Mouse (Mus musculus) heart, postnatal 0 days (tissue): ENCODE data around the gene Armc12. TPM values are rescaled to one million over a fixed set of nuclear protein-coding genes. Genes with fewer than 3 reads are reported as not detected.

Source experiments
- ATAC-seq: fragments of 200-750 bp; cut with Nextera tagmentation; 2 replicates; pipeline ENCODE4 v1.8.0; 2017; ENCODE audit warnings: low read depth, moderate number of reproducible peaks, moderate library complexity; ENCODE audit not compliant: insufficient read depth
- DNase-seq: peaks from one replicate; pipeline ENCODE4 v3.0.0-alpha.2; 2016; ENCODE audit warnings: low spot score
- H3K27ac ChIP-seq: fragments of 300-500 bp; sonication (generic); 2 replicates; pipeline ENCODE4 v1.5.1; 2014; ENCODE audit warnings: low read depth, mild to moderate bottlenecking
- H3K27me3 ChIP-seq: fragments of 300-500 bp; sonication (generic); 2 replicates; pipeline ENCODE4 v1.6.1; 2014; ENCODE audit warnings: low read length, mixed read lengths; ENCODE audit not compliant: control insufficient read depth, insufficient read depth
- H3K36me3 ChIP-seq: fragments of 300-500 bp; sonication (generic); replicated peaks from 2 replicates; pipeline ENCODE4 v1.6.1; 2014; ENCODE audit warnings: low read length, mixed read lengths; ENCODE audit not compliant: control insufficient read depth, insufficient read depth
- H3K4me1 ChIP-seq: fragments of 300-500 bp; sonication (generic); 2 replicates; pipeline ENCODE4 v1.6.1; 2014; ENCODE audit warnings: antibody characterized with exemption; ENCODE audit not compliant: control insufficient read depth, insufficient read depth
- H3K4me2 ChIP-seq: fragments of 300-500 bp; sonication (generic); 2 replicates; pipeline ENCODE4 v1.6.1; 2014; ENCODE audit warnings: low read depth, mild to moderate bottlenecking, low read length, moderate library complexity
- H3K4me3 ChIP-seq: fragments of 300-500 bp; sonication (generic); 2 replicates; pipeline ENCODE4 v1.5.1; 2014; ENCODE audit warnings: low read depth, low read length
- H3K9ac ChIP-seq: fragments of 300-500 bp; sonication (generic); replicated peaks from 2 replicates; pipeline ENCODE4 v1.6.1; 2014; ENCODE audit warnings: low read depth, low read length, mixed read lengths
- H3K9me3 ChIP-seq: fragments of 300-500 bp; sonication (generic); replicated peaks from 2 replicates; pipeline ENCODE4 v1.6.1; 2016; ENCODE audit warnings: low read length; ENCODE audit not compliant: control insufficient read depth
- CTCF ChIP-seq: IDR thresholded peaks from 2 replicates; pipeline ENCODE4 v1.5.1; 2016; ENCODE audit warnings: antibody characterized with exemption, control low read depth, low read depth
- EP300 ChIP-seq: IDR thresholded peaks from 2 replicates; pipeline ENCODE4 v1.6.1; 2016; ENCODE audit warnings: antibody characterized with exemption, low read depth
- WGBS: fragments of 180-500 bp; shearing (Covaris S2); extraction: QIAGEN DNeasy Blood & Tissue Kit; methylation state at CpG from one replicate; pipeline ENCODE4 v1.1.7; 2014; 5-methylcytosine and 5-hydroxymethylcytosine counted together
- polyA plus RNA-seq: library from polyadenylated mRNA; unstranded; fragments of >200 nt; fragmentation: Nextera tagmentation; extraction: Ambion mirVana; gene quantifications from 2 replicates; pipeline ENCODE4 v1.2.1, GENCODE M21; 2015
- total RNA-seq: library from RNA; depleted of rRNA; stranded (reverse); fragments of >200 nt; gene quantifications from 2 replicates; pipeline ENCODE4 v1.2.3, GENCODE M21; 2014; ENCODE audit warnings: low replicate concordance

Armc12 gene
- total and polyA plus RNA-seq, 2 experiments from 2014 or later, result not detected

DNA sequence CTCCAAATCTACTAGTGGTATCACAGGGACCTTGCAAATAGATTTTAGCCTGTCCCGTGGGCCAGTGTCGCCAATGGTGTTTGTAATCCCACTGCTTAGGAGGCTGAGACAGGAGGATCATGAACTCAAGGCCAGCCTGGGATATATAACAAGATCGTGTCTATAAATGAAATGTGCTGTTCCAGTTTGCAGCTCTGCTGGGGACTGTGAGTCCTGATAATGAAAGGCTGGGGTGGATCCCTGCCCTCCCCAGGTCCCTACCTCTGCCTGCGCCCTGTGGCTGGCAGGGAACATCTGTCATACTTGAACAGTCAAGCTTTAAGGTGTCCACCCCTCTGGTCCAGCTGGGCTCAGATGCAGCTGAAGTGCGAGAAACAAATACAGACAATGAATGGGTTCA is 16.1 kb upstream of the Armc12 start:
- Histone ChIP-seq H3K4me3 (no peak overlapping the region), H3K9ac (no peak overlapping the region), H3K4me1 (peaks cover 41% of the 10 kb centered on the region), H3K36me3 (no peaks in the 10 kb centered on the region), H3K9me3 (no peaks in the 10 kb centered on the region), H3K27me3 (no peaks in the 10 kb centered on the region), H3K27ac (no peak overlapping the region), H3K4me2 (no peak overlapping the region)
- 78% methylated on average over 5 of the region's 5 CpGs for WGBS
- no peak for TF ChIP-seq CTCF
- no peak for TF ChIP-seq EP300
- DNase-seq (no peak), ATAC-seq (no peak)

DNA sequence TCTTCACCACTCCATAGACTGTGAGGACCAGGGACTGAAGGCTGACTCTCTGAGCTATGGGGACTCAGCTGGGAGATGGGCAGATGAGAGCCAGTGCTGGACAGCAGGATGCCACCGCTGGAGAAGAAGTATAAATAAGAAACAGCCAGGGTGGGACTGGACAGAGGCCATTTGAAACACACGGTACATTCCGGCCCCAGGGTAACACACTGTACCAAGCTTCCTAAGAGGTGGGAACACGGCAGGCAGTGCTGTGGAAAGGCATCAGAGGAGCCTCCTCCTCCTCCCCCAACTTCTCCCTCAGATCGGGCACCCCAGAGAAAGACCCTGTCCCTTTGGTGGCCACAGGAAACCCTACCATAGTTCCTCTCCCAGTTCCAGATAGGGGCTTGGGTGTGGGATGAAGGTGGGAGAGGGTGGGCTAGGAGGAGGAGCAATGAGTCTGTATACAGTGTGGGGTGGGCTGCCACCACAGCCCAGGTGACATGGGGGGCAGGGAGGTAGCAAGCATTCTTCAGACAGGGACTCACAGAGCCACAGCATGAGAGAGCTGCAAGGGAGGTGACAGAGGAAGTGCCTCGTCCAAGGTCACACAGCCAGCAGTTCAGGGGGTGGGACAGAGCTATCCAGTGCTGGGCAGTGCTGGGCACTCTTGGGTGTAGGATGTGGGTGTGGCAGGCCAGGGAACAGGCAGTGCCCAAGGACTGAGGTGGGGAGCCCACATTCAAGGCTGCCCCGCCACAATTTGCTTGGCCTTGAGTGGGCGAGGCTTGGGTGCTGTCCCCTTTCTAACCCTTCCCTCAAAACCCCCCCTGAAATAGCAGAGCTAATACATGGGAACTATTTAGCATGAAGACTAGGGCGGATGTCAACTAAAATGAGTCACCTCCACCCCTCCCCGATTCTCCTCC is 14.9 kb upstream of the Armc12 start:
- no peak for ATAC-seq
- Histone ChIP-seq H3K9ac (no peak overlapping the region), H3K4me2 (peak overlapping the region; percentile 4; the same call in 1 of the 2 replicates)

DNA sequence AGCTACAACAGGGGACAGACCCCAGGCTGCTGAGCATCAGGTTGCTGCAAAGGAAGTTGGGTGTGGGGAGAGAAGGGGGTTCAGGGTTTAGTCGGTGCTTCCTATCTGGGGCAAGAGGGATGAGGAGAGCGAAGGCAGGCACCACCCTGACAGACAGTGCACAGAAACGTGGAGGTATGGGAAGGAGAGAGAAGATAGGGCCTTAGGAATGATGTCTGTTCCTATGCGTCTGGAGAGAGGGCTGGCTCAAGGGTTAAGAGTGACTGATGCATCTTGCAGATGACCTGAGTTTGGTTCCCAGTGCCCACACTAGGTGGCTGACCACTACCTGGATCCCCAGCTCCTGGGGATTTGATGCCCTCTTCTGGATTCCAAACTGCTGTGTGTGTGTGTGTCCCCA is 13.7 kb upstream of the Armc12 start:
- ATAC-seq (no peak), DNase-seq (no peak)
- peaks cover 36% of the 10 kb centered on the region for H3K4me1 ChIP-seq
- no peaks in the 10 kb centered on the region for H3K9me3 ChIP-seq
- WGBS, result 71% methylated on average over 4 of the region's 4 CpGs
- no peaks in the 10 kb centered on the region for H3K36me3 ChIP-seq
- H3K27me3 ChIP-seq, result no peaks in the 10 kb centered on the region
- peak overlapping the region; percentile 93 for H3K27ac ChIP-seq
- H3K9ac ChIP-seq, result peak overlapping the region; percentile 57; the same call in 1 of the 2 replicates
- 0 out of 2 replicates have a peak, but pooled peaks have one; percentile 0 for TF ChIP-seq CTCF
- TF ChIP-seq EP300, result no peak
- H3K4me2 ChIP-seq, result peak overlapping the region; percentile 68
- H3K4me3 ChIP-seq, result peak overlapping the region; percentile 48; the same call in 1 of the 2 replicates

More for the DNA sequence above, 14.9 kb upstream of the Armc12 start:
- no peak overlapping the region for H3K4me3 ChIP-seq
- peak overlapping the region; percentile 12; the same call in 1 of the 2 replicates for H3K27ac ChIP-seq
- no peaks in the 10 kb centered on the region for H3K9me3 ChIP-seq
- H3K27me3 ChIP-seq, result no peaks in the 10 kb centered on the region
- no peaks in the 10 kb centered on the region for H3K36me3 ChIP-seq
- peaks cover 38% of the 10 kb centered on the region for H3K4me1 ChIP-seq
- DNase-seq, result peak; percentile 55
- WGBS, result 51% methylated on average over 10 of the region's 10 CpGs
- no peak for TF ChIP-seq EP300
- no peak for TF ChIP-seq CTCF

DNA sequence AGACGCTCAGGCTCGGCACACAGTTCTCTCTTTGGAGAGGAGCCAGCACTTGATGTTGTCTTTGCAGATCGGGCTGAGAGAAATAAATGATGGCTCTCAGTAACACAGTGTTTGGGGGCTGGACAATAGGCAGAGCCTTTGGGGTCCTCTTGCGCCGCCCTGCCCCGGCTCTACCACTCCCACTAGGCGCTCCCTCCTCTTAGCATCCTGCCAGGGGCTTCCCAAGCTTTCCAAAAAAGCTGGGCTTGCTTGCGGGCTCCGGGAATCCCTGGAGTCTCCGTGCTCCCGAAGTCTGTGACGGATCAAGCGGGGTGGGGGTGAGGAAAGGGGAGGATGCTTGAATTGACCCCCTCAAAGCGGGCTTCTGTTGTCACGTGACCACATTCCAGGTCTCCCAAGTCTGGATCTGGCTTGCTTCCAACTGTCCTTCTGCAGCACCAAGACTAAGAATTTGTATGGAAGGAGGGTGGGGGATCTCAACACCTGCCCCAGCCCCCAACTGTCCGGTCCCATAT is 13.1 kb upstream of the Armc12 start, which contains the start of gene Fkbp5:
Gene Fkbp5 (minus strand): TSS at position 87 of the 515 bp plus-strand sequence.
- DNase-seq (peak; percentile 90), ATAC-seq (peak; percentile 42)
- Histone ChIP-seq H3K4me3 (peak within 1 kb of the TSS; percentile 48), H3K27me3 (no peaks in the 10 kb centered on the region), H3K4me1 (peaks cover 36% of the 10 kb centered on the region), H3K27ac (peak within 1 kb of the TSS; percentile 93), H3K9me3 (no peaks in the 10 kb centered on the region), H3K36me3 (no peaks in the 10 kb centered on the region), H3K9ac (peak within 1 kb of the TSS; percentile 57), H3K4me2 (peak within 1 kb of the TSS; percentile 68)
- WGBS, result 5% methylated on average over 16 of the region's 16 CpGs
- TF ChIP-seq EP300, result no peak; the same call in 1 of the 2 replicates
- no peak for TF ChIP-seq CTCF

DNA sequence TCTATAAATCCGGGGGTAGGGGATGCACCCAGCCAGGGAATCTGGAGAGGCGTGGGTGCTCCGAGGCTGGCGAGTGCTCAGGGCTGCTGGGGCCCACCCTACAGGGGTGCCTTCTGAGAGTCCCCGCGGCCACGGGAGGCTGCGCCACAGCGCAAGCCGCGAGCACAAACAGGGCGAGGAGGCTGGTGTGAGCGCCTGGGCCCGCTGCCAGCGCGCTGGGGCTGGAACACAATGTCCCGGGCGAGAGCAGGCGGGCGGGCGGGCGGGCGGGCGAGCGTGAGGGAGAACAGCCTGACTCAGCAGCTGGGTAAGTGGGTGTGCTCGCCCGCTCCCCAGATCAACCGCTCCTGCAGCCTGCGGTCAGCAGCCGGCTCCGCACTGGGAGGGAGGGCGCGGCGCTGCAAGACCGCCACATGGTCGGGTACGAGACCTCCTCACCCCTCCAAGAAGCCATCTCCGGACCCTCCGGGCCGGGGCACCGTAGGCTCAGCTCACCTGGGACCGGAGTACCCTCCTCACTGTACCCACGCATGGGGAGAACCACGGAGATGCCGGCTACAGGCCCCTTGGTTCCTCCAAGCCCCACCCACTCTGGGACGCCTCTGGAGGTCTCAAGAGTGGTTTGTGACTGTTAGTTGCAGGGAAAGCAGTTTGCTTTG is 12.5 kb upstream of the Armc12 start:
- DNase-seq, result peak; percentile 86
- Histone ChIP-seq H3K27ac (peak overlapping the region; percentile 93), H3K27me3 (no peaks in the 10 kb centered on the region), H3K4me2 (peak overlapping the region; percentile 68), H3K9ac (peak overlapping the region; percentile 57), H3K9me3 (no peaks in the 10 kb centered on the region), H3K4me1 (peaks cover 31% of the 10 kb centered on the region), H3K4me3 (peak overlapping the region; percentile 48), H3K36me3 (no peaks in the 10 kb centered on the region)
- ATAC-seq, result peak; percentile 80
- TF ChIP-seq CTCF (no peak), EP300 (peak; percentile 85)
- WGBS, result under 1% methylated on average over 42 of the region's 46 CpGs
